Mouse (Mus musculus) 3T3-L1 (cell line): ENCODE measurements around the gene Acp6.

Experiments used
- DNase-seq: peaks from one replicate; pipeline ENCODE4 v3.0.0-alpha.2; 2015; ENCODE audit warnings: low read depth, low spot score

The Acp6 gene

DNA sequence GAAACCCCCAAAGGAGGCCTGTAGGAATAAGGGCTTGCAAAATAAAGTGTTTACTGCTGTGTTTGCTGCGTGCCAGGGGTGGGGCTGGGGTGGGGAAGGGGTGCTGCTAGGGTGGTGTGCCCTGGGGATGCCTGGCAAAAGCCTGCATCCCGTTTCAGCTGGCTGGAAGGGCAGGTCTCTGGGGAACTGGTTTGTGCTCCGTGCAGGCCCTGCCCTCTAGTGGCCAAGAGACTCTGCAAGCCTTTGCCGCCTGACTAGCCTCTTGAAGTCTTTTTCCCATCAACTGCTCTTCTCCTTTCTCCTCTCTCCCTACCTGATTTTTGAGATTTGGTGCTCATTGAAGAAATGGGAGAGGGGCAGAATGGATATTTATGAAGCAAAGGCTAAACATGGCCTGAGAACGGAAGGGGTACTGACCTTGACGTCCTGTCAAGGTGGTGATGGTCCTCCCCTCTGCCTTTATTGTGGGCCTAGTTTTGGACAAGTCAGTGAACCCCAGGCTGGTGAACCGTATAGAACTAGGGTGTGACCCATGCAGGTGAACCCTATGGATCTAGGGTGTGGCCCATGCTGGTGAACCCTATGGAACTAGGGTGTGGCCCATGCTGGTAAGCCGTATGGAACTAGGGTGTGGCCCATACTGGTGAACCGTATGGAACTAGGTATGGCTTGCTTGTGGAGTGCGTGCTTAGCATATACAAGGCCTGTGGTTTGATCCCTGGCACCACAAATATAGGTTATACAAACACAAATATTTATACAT, 26.7 kb downstream of the Acp6 start:
- DNase-seq: peak; percentile 79

DNA sequence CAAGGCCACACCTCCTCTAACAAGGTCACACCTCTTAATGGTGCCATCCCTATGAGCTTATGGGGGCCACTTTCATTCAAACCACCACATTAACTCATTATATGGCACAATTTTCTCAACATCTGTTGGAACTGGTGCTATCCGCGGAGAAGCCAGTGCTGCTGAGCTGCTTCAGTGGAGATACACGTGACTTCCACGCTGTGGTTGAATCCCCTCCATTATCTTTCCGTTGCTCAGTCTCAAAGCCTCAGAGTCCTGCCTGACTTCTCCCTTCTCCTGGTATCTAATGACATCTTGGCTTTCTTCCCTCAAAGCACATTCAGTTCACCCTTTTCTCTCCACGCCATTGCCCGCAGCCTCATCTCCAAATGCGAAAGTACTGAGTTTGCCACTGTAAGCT, 38.0 kb downstream of the Acp6 start:
- no peak for DNase-seq

DNA sequence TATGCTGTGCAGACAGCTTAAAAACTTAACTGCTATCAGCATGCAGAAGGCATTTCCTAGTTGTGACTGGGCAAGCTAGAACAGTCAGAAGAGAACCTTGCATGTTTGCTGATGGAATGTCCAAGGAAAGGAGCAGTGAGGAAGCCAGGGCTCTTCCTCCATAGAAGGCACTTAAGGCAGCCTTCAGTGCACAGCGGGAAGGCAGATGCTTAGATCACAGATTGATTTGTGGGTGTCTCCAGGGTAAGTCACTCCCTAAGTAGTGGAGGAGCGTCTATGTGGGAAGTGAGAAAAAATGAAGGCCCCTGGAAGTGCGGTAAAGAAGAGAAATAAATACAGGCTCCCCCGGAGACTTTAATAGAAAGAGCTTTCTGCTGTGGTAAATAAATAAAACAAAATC, 40.7 kb downstream of the Acp6 start:
- DNase-seq: no peak

DNA sequence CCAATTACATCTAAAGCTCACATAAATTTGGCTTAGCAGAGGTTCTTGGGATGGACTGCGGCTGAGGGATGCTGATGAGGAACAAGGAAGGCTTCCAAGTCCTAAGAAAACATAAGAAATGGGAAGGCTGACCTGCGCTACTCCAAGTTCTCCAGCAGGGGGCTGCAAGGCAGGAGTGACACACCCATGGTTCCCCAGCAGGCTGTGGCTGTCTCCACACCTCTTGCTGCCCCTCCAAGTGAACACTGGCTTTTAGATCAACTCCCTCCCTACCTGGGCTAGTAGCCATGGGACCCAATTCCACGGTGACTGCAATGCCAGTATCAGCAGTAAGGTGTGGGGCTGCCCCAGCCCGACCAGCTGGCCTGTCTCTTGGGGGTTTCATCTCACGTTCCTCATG, 43.4 kb downstream of the Acp6 start:
- DNase-seq: peak; percentile 80

DNA sequence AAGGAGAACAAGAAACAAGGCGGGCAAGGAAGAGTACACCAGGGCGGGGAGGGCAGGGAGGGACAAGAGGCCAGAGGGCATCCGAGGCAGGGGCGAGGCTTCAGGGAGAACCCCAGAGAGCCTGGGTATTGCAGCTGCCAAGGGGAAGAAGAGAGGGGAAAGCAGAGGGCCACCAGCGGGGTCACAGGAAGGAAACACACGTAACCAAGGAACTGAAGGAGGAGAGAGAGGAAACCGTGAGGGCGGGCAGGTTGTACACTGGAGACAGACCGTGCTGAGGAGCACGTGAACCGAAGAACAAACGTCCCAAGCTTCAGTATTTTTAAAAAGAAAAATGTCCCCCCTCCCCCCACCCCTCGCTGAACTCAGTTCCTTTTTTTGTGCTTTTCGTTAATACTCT, 45.3 kb downstream of the Acp6 start:
- no peak for DNase-seq

DNA sequence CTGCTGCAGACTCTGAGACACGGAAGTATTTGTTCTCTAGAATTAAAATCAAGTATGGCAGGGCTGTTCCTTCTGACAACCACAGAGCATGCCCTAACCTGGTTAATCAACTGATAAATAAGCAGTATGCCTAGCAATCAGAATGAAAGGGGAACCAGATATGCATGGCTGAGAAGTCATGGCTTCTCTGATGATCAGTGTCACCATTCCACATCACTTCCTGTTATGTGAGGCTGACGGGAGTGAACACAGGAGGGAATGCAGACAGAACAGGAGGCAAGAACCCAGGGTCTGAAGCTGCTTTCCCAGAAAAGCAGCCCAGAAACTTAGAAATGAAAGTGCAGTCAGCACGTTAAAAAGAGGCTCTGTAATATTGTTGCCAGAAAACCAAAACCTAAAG, 47.9 kb downstream of the Acp6 start:
- DNase-seq: no peak

DNA sequence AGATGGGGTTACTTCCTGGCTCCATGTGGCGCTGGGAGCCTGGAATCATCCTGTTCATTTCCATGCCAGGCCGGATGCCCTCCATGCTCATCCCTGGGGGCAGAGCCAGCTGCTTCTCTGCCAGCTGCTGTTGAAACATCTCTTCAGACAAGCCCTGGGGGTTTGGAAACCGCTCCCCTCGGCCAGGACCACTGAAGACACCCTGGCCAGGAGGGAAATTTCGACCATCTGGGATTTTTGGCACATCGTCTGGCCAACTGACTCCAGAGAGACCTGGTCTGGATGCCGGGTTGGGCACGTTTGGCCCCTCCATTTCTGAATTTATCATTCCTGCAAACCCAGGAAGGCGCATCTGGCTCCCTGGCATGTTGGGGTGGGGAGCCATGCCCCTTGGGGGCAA, 50.8 kb downstream of the Acp6 start:
- DNase-seq: no peak

DNA sequence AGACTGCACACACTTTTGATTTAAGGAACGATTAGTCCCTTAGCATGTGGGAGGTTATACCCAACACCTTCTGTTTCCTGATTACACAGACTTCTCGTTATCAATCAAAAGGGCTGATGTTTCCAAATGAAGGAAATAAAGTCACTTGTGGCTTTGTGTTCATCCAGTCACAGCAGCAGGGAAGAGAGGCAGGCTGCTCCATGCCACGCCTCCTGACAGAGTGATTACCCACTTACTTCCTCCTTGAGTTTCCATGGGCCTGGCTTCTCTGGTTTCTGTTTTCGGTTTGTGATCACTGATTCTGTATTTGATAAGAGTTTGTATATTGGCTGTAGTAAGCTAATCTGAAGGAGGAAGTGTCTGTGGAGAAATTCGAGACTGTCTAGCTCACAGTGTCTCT, 52.6 kb downstream of the Acp6 start:
- no peak for DNase-seq

DNA sequence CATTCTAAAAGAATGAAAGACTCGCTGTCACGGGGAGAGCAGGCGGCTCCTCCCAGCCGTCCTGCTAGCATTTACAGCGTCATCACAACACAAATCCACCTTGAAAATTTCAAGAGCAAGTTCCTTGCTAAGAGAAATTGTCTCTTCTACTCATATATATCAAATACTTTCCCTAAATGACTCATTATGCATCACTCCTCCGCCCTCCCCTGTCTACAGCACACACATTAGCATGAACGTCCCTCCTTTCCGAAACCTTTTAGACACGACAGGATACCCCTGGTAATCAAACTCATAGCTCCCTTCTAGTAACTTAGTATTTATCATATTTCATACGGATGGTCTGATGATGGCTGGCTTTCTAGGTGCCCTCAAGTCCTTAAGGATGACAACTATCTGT, 55.3 kb downstream of the Acp6 start:
- DNase-seq: peak; percentile 71

DNA sequence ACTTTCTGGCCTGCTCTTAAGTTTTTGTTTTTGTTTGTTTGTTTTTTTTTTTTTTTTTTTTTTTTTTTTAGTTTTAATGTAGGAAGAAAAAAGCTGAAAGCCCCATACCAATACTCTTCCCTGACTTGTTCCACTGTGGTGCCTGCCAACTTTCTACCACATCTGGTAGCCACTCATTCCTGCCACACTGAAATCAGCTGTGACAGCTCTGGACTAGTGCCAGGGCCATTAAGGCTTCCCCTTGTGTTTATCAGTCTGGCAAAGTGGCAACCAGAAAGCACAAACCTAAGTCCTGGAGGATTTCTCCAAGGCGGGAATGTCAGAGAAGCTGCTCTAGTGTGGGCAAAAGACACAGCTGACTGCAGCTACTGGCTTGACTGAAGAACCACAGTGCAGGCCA, 55.9 kb downstream of the Acp6 start:
- peak; percentile 86 for DNase-seq

DNA sequence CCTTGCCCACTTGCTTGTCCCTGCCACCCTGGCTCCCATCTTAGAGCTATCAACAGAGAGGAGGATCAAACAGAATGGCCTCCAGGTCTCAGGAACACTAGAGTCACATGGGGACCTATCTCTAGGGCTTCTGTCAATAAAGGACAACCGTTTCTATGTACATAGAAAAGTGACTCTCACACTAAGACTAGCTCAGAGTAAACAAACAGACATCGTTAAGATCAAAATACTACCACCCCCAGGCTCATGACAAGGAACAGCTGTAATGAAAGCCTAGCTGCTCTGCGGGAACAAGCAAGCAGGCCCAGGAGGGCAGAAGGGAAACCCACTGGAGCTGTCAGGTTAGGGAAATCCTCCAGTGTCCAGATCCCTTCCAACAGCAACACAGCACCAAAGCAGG, 56.9 kb downstream of the Acp6 start:
- no peak for DNase-seq

DNA sequence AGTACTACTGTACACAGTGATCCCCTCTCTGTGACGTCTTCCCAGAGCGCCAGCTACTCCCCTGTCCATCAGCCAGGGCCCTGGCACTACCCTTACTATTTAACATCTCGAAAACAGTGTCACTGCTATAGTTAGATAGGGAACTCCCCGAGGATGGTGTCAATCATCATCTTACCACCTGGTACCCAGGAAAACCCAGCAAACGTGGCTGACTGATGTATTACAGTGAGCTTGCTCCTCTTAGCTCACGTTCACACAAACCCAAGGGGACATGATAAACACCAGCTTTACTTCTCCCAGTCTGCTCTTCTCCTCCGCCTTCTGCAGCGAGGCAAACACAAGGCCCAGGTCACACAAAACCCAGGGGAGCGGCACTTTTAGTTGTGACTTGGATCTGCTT, 64.7 kb downstream of the Acp6 start:
- no peak for DNase-seq

DNA sequence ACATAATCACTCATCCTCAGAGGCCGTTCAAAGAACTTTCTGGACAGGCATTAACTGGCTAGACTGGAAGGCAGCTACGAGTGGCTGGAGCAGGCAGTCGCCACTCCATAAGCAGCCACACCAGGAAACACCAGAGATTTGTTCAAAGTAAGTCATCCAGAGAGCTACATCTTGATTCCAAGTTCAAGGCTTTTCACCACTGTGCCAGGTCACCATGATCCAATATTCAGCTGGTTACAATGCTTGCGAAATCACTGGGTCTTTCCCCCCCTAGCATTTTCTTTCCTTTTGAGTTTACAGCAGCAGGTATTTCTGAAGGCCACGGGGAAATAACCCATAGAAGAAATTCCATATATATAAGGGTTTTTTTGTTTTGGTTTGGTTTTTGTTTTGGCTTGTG, 66.7 kb downstream of the Acp6 start:
- peak; percentile 27 for DNase-seq

DNA sequence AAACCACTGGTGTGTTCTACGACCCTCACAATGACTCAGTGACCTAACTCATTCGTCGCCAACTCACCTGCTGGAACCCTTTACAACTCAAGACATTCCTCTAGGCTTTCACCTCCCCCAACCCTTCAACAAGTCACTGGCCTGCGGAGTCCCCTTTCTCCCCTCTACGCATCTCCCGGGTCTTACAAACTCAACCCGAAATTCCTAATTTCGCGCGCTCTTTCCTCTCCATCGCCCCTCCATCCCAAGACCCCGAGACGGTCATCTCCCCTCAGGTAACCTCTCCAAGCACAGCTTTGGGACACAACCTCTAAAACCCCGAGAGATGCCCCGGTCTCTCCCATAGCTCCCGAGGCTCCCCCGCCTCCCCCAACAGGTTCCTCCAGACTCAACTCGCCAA, 68.1 kb downstream of the Acp6 start:
- DNase-seq: peak; percentile 46
